Mouse (Mus musculus) midbrain, embryonic 14.5 days (tissue): ENCODE results near the gene Rcvrn. TPM values are rescaled to one million over a fixed set of nuclear protein-coding genes. Genes with fewer than 3 reads are reported as not detected.

Source experiments
- ATAC-seq: fragments of 200-750 bp; cut with Nextera tagmentation; 2 replicates; pipeline ENCODE4 v1.8.0; 2017; ENCODE audit warnings: moderate number of reproducible peaks, moderate library complexity; ENCODE audit not compliant: low FRiP score, low TSS enrichment
- DNase-seq: peaks from one replicate; pipeline ENCODE4 v3.0.0-alpha.2; 2015
- H3K27ac ChIP-seq: fragments of 300-500 bp; sonication (generic); replicated peaks from 2 replicates; pipeline ENCODE4 v1.5.1; 2014; ENCODE audit warnings: mild to moderate bottlenecking, low read depth, low read length, moderate library complexity
- H3K27me3 ChIP-seq: fragments of 300-500 bp; sonication (generic); 2 replicates; pipeline ENCODE4 v1.6.1; 2014; ENCODE audit warnings: low read length, control low read depth, mixed read lengths; ENCODE audit not compliant: control insufficient read depth, insufficient read depth
- H3K36me3 ChIP-seq: fragments of 300-500 bp; sonication (generic); 2 replicates; pipeline ENCODE4 v1.6.1; 2014; ENCODE audit warnings: low read length, control low read depth; ENCODE audit not compliant: control insufficient read depth, insufficient read depth
- H3K4me1 ChIP-seq: fragments of 300-500 bp; sonication (generic); 2 replicates; pipeline ENCODE4 v1.6.1; 2014; ENCODE audit warnings: mild to moderate bottlenecking, antibody characterized with exemption, low read length, control low read depth; ENCODE audit not compliant: control insufficient read depth, insufficient read depth
- H3K4me2 ChIP-seq: fragments of 300-500 bp; sonication (generic); 2 replicates; pipeline ENCODE4 v1.6.1; 2014; ENCODE audit warnings: mild to moderate bottlenecking, low read length, moderate library complexity
- H3K4me3 ChIP-seq: fragments of 300-500 bp; sonication (generic); replicated peaks from 2 replicates; pipeline ENCODE4 v1.5.1; 2014; ENCODE audit warnings: low read depth, low read length
- H3K9ac ChIP-seq: fragments of 300-500 bp; sonication (generic); replicated peaks from 2 replicates; pipeline ENCODE4 v1.6.1; 2014; ENCODE audit warnings: mild to moderate bottlenecking, low read length, moderate library complexity
- H3K9me3 ChIP-seq: fragments of 300-500 bp; sonication (generic); 2 replicates; pipeline ENCODE4 v1.6.1; 2016; ENCODE audit warnings: low read length, control low read depth, mixed read lengths; ENCODE audit not compliant: control insufficient read depth
- WGBS: fragments of 180-500 bp; shearing (Covaris S2); extraction: QIAGEN DNeasy Blood & Tissue Kit; methylation state at CpG from one replicate; pipeline ENCODE4 v1.1.7; 2014; 5-methylcytosine and 5-hydroxymethylcytosine counted together
- polyA plus RNA-seq: library from polyadenylated mRNA; unstranded; fragments of >200 nt; fragmentation: Nextera tagmentation; extraction: Ambion mirVana; gene quantifications from 2 replicates; pipeline ENCODE4 v1.2.1, GENCODE M21; 2014

The Rcvrn gene
- not detected in 2 replicates for polyA plus RNA-seq

DNA sequence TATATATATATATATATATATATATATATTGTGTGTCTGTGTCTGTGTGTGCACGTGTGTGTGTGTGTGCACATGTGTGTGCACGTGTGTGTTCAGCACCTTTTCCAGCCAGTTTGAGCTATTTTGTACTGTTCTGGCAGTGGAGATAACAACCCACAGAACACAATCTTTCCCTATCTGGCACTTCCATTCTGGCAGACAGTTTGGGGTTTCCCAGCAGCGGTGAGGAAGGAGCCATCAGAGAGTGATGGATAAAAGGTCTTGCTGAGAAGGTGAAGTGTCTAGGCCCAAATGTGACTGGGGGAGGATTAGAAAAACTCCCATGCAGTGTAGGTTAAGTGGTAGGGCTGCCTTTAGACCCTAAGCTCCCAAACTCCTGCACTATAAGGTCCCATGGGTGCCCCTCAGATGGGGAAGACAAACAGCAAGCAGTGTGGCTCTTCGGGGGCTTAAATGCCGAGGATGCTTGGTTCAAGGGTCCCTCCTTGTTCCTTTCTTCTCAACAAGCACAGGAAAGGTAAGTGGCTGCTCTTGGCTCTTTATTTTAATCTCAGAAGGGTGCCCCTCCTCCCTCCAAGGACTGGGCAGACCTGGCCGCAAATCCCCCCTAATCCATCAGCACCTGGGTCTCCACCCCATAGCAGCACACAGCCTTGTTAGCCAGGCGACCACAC, at the start of gene Rcvrn:
Rcvrn (plus strand) TSS at position 624 of the 674 bp plus-strand sequence.
- Histone ChIP-seq H3K36me3 (no peaks in the 10 kb centered on the region), H3K27me3 (no peaks in the 10 kb centered on the region), H3K4me2 (no peak within 1 kb of the TSS), H3K4me1 (no peaks in the 10 kb centered on the region), H3K9ac (no peak within 1 kb of the TSS), H3K27ac (no peak within 1 kb of the TSS), H3K4me3 (no peak within 1 kb of the TSS), H3K9me3 (no peaks in the 10 kb centered on the region)
- DNase-seq, result no peak
- ATAC-seq, result no peak
- 64% methylated on average over 7 of the region's 7 CpGs for WGBS

- Histone ChIP-seq H3K4me3 (no peak overlapping the region), H3K9ac (no peak overlapping the region), H3K36me3 (no peaks in the 10 kb centered on the region), H3K27ac (no peak overlapping the region), H3K9me3 (no peaks in the 10 kb centered on the region), H3K27me3 (no peaks in the 10 kb centered on the region), H3K4me2 (no peak overlapping the region), H3K4me1 (peaks cover 8% of the 10 kb centered on the region)
- DNase-seq (peak; percentile 80), ATAC-seq (no peak)
- 36% methylated on average over 5 of the region's 5 CpGs for WGBS
Observed at GRCm38 (mm10) chr11:67647745-67648144, 47.4 kb upstream of the Rcvrn start.

DNA sequence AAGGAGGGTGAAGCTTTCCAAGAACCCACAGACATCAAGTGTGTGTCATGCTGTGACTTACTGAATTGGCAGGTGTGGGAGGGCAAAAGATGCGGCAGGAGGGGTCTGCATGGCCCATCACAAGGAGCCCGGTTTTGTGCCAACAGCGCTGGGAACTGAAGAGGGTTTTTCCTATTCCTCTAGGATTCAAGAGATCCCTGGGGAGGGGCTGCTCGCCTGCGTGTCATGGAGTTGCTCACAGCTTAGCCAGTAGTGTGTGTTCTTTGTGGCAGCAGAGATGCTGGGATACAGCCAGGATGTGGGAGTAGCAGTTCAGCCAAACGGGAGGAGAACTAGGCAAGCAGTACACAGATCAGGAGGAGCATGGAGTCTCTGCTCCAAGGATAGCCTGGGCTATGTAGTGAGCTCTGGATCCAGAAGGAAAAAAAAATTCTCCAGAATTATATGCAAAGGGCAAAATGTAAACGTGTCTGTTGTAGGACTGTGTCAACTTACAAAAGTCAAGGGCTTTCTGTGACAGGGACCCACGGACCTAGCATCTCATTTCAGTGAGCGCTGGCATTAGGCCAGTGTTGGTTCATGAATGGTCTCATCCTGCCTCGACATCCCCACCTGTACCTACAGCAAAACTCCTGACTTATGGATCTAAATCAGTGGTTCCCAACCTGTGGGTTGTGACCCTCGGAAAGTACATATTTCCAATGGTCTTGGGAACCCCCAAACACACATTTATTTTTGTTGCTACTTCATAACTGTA, 46.3 kb upstream of the Rcvrn start:
- 81% methylated on average over 11 of the region's 11 CpGs for WGBS
- Histone ChIP-seq H3K27ac (no peak overlapping the region), H3K9me3 (no peaks in the 10 kb centered on the region), H3K9ac (no peak overlapping the region), H3K4me1 (peaks cover 12% of the 10 kb centered on the region), H3K27me3 (no peaks in the 10 kb centered on the region), H3K4me2 (no peak overlapping the region), H3K4me3 (no peak overlapping the region), H3K36me3 (no peaks in the 10 kb centered on the region)
- no peak for ATAC-seq
- DNase-seq, result no peak

DNA sequence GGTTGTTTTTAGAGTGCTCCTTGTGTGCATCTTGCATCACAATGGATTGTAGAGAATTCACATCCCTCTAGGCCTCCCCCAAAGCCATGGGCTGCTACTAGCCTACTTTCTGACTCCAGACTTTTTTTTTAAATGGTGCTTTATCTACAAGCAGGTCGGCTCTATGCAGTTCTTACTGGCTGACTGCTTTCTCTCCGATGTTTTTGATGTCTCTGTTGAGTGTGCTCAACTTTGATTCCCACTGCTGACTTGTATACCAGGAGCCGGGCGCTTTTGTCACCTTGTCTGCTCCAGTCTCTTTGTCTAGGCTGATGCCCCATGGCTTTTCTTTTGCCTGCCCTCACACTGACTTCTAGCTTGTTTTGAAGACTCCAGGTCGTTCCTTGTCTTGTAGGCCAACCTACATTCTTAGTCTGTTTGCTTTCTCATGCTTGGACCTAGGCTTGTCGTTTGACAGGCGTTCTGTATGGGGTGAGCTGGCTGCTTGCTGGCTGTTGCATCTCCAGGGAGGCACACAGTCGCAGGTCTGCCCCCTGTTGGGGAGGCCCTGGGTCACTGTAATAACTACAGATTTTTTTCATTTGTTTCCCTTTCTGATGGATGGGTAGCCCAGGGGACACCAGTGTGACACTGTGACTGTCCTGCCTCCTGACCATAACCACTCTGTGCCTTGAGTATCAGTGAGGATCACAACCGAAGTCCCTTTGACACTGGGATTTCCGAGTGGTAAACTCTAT, 45.0 kb upstream of the Rcvrn start:
- Histone ChIP-seq H3K27me3 (no peaks in the 10 kb centered on the region), H3K36me3 (no peaks in the 10 kb centered on the region), H3K9me3 (no peaks in the 10 kb centered on the region), H3K4me3 (no peak overlapping the region), H3K27ac (no peak overlapping the region), H3K4me1 (peaks cover 12% of the 10 kb centered on the region), H3K4me2 (no peak overlapping the region), H3K9ac (no peak overlapping the region)
- no peak for ATAC-seq
- WGBS, result 42% methylated on average over 10 of the region's 10 CpGs
- DNase-seq, result no peak

- H3K4me3 ChIP-seq, result no peak overlapping the region
- 76% methylated on average over 6 of the region's 6 CpGs for WGBS
- no peaks in the 10 kb centered on the region for H3K36me3 ChIP-seq
- H3K27ac ChIP-seq, result no peak overlapping the region
- H3K9me3 ChIP-seq, result no peaks in the 10 kb centered on the region
- ATAC-seq, result no peak
- no peaks in the 10 kb centered on the region for H3K27me3 ChIP-seq
- no peak for DNase-seq
- H3K9ac ChIP-seq, result no peak overlapping the region
- H3K4me1 ChIP-seq, result peaks cover 12% of the 10 kb centered on the region
- H3K4me2 ChIP-seq, result no peak overlapping the region
Observed at GRCm38 (mm10) chr11:67651731-67652130, 43.4 kb upstream of the Rcvrn start.

DNA sequence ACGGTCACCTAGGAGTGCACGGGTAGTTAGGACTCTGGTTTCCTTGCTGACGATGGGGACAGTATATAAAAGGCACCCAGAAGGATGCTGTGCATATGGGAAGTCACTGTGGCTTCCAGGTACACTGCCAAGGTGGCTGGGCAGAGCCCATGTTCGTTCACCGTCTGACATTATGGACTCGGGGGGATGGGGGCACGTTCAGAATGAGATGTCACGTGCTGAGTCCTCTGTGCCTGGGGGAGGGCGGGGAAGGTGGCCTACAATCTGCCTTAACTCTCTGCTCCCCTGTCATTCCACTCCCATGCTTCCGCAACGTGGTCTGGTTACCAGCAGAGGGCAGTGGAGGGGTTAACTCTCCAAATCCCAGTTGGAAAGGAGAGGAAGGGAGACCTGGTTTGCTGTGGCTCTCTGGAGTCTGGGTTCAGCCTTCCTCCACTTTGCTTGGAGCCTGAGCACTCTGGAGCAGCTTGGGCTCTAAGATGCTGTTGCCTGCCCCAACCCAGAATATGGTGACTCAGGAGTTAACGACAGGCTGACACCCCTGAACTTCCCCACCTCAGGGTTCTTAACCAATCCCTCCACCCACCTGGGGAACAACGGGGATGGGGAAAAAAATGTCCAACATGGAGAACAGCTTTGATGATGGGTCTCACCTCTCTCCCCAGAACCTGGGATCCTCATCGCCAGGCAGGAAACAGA, 42.8 kb upstream of the Rcvrn start:
- H3K27ac ChIP-seq, result no peak overlapping the region
- no peaks in the 10 kb centered on the region for H3K9me3 ChIP-seq
- no peaks in the 10 kb centered on the region for H3K27me3 ChIP-seq
- no peaks in the 10 kb centered on the region for H3K36me3 ChIP-seq
- peak overlapping the region; percentile 36 for H3K4me2 ChIP-seq
- DNase-seq, result peak; percentile 81
- H3K9ac ChIP-seq, result no peak overlapping the region
- ATAC-seq, result no peak
- no peak overlapping the region; the same call in 1 of the 2 replicates for H3K4me3 ChIP-seq
- 15% methylated on average over 14 of the region's 14 CpGs for WGBS
- H3K4me1 ChIP-seq, result peaks cover 12% of the 10 kb centered on the region

GRCm38 (mm10) chr11:67652893-67653255, 42.3 kb upstream of the Rcvrn start:
- Histone ChIP-seq H3K27ac (no peak overlapping the region), H3K4me3 (no peak overlapping the region; the same call in 1 of the 2 replicates), H3K36me3 (no peaks in the 10 kb centered on the region), H3K9ac (no peak overlapping the region), H3K27me3 (no peaks in the 10 kb centered on the region), H3K4me1 (peaks cover 12% of the 10 kb centered on the region), H3K4me2 (peak overlapping the region; percentile 36), H3K9me3 (no peaks in the 10 kb centered on the region)
- ATAC-seq (no peak), DNase-seq (peak; percentile 51)
- WGBS, result 21% methylated on average over 6 of the region's 6 CpGs

GRCm38 (mm10) chr11:67653521-67654090, 41.5 kb upstream of the Rcvrn start:
- H3K36me3 ChIP-seq, result no peaks in the 10 kb centered on the region
- H3K4me2 ChIP-seq, result no peak overlapping the region
- no peaks in the 10 kb centered on the region for H3K27me3 ChIP-seq
- ATAC-seq (no peak), DNase-seq (no peak)
- no peak overlapping the region for H3K9ac ChIP-seq
- H3K4me3 ChIP-seq, result no peak overlapping the region
- no peaks in the 10 kb centered on the region for H3K9me3 ChIP-seq
- H3K4me1 ChIP-seq, result peaks cover 12% of the 10 kb centered on the region
- 91% methylated on average over 9 of the region's 9 CpGs for WGBS
- no peak overlapping the region for H3K27ac ChIP-seq
